Mouse (Mus musculus): ENCODE data around the gene Slitrk6.

Slitrk6 gene

DNA sequence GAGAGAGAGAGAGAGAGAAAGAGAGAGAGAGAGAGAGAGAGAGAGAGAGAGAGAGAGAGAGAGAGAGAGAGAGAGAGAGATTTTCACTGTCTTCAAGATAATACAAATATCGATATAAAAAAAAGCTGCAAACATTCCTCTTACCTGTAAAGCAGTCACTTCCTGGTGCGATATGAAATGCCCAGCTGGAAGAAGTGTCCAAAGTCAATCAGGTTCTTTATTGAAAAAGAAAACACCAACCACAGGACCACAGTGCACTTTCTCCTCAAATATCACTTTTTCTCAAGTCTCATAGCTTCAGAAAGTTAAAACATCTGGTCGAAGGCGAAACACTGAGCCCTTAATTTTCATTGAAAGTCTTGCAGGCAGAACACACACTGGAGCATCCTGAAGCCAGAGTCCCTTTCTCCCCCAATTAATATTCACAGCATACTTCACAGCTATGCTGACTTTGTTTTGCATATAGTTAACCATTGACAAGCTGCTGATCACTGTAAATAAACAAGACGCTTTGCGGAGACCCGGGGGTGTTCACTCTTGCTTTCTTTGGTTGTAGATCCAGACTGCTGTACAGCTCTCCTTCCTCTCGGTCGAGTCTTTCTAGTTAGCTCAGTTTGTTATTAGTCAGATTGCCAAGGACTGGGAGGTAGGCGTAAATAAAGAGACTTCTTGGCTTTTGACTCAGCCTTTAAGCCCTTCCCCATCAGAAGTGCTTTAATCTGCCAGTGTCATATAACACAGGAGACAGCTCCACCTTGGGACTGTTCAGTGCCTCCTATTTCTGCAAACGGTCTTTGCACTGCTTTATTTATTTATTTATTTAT is at the start of gene Slitrk6:
Gene Slitrk6, minus strand, starts transcription at position 666 of the 824 bp plus-strand sequence.
- peak; percentile 31 to 38 for DNase-seq (ENCODE audit: low spot score in 2 of 2)

DNA sequence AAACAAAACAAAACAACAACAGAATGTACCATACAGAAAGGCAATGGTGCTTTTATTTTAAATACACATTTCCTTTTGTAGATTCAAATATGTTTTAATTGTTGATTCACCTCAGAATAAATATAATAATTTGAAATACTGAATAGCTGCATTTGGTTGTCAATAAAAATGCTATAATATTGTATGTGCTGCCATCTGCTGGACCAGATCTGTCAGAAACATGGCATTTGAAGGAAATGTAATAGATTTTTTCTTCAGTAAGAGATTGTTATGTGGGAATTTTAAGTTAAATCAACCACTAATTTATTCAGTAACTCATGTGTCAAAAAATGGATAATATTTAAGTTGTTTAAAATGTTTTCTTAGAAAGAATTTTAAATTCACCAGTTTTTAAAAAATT is 22.6 kb upstream of the Slitrk6 start:
- DNase-seq (ENCODE audit: low spot score in 2 of 2): peak; percentile 26 to 46

DNA sequence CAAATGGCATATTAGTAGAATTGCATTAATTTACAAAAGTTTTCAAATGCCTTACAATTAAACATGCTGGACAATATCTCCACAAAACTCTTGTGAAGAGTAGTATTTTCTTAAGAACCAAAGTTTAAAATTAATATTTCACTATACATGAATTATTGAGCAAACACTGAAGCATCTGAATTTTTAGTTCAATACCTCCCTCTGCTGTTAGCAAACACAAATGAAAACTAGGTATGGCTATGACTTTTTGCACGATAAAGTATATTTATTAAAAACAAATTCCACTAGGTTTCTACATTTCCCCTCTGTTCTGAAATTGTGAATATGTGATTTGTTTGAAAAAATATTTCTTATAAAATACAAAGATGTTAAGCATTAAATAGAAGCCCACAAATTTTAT is 15.7 kb upstream of the Slitrk6 start:
- DNase-seq (ENCODE audit: low spot score in 2 of 2): no peak

DNA sequence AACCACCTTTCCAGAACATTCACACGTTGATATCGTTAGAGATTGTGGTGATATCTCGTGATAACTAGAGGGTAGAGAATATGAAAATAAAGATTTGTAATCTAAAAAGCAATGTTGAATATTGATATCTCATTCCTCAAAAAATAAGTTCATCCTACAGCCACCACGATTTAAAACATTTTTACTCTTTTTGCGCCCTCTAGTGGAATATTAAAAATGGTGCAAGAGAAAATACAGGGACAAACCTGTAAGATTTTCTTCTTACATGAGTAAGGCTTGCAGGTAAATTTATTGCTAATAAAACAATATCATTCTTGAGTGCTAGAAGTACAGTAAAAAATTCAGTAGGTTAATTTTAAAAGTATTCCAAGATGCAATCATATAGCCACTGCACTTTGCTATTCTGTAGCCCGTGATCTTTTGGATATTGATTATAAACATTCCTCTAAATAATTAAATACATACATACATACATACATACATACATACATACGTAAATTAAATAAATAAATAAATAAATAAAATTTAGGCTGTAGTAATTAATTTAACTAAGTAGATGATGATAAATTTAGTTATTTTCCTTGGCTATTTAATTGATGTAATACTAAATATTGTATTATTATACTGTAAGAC is 7.8 kb upstream of the Slitrk6 start:
- no peak for DNase-seq (ENCODE audit: low spot score in 2 of 2)

DNA sequence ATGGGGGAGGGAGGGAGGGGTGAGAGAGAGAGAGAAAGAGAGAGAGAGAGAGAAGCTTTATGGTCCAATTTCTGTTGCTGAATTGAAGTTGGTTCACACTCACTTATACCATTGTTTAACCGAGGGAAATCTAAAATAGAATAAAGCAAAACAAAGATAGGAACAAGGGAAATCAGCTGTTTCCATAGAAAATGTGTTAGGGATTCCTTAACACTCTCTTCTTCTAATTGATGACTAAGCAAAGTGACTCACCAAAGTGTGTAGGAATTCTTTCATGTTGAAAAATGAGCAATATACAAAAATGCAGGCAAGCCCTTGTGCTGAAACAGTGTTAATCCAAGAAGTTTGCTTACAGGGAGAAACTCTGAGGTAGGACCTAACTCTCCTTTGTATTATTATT is 6.0 kb upstream of the Slitrk6 start:
- DNase-seq (ENCODE audit: low spot score in 2 of 2): no peak

DNA sequence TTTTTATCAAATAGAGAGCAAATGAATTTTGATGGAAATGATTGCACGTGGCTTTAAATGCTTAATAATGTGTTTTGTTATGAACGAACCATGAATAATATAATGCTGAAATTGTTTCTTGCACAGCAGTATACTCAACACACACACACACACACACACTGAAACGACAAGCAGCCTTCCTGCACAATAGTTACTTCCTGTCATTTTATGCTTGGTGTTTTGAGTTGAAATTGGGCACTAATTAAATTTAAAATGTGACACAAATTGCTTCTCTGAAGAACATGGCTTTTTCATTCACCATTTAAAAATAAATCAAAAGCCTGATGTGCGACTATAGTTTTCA is 330 bp upstream of the Slitrk6 start:
- DNase-seq (ENCODE audit: low spot score in 2 of 2): no peak

DNA sequence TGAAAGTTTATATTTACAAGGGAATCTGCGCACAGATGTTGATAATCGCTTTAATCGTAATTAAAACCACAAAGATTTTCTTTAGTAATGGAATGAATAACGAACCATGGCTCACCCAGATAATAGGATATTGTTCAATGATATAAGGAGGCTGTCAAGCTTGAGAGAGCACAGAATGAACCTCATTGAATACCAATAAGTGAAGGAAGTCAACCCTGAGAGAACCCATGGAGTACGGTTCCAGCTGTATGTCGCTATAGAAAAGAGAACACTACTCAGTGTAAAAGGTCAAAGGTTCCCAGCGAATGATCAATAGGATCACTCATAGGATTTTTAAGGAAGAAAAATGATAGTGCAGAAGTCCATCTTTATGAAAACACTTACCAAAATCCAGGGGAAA is 15.1 kb downstream of the Slitrk6 start:
- no peak for DNase-seq (ENCODE audit: low spot score in 2 of 2)

DNA sequence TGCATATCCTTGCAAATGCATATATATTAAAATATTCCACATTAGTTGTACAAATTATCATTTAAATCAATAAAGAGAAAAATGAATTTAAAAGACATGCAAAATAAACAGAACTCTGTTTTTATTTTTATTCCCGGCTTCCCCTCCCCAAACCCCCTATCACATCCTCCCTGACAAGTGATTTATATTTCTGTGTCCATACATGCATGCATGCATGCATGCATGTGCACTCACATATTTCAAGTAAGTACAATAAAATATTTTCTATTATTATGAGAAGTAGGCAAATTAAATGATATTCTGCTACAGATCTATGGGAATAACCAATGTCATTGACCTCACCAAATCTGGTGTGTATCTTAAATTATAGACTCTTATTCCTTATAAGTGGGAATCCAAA is 15.6 kb downstream of the Slitrk6 start:
- no peak for DNase-seq (ENCODE audit: low spot score in 2 of 2)

DNA sequence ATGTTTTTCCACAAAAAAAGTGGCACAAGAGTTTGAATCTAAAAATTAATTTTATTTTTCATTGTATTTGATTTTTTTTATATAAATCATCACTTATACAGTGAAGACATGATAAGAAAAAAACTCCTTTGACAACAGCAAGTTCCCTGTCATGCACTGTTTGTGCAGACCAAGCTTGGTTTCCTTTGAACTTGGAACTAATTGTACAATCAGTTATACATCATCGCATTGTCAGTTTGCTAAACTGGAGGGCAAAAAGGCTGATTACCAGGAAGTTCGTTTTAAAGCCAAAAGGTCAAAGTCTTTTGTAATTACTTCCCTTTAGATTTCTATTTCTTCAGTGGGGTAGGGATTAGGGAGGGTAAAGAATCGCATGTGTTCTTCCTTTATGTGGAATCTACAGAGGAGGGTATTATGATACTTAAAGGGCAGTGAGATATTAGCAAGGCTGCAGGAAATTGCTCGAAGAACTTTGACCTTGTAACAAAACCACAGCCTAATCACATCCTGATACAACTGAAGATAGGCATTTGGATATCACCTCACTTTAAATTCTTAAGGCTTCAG is 26.5 kb downstream of the Slitrk6 start:
- DNase-seq (ENCODE audit: low spot score in 2 of 2): no peak

DNA sequence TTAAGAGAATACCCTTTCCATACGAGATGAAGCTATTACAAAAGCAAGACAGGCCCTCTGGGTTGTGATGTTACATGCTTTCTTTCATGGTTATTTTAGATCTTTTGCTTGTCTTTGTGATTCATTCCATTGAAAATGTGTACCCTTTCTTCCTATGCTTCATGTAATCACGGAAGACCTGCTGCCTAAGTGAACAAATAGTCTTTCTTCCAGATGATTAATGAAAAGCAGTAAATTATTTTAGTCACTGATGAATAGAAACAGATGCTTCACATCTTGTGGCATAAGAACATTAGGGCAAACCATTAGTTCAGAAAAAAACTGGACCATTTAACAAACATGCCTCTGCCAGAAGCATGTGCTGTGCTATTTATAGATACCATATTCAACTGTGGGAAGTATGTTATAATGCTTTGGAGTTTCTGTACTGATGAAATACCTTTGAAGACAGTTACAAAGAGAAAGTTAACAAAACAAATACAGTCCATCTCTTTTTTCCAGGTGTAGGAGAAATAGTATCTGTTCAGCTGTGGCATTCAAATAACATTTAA is 30.8 kb downstream of the Slitrk6 start:
- DNase-seq (ENCODE audit: low spot score in 2 of 2): no peak
